Mouse (Mus musculus) spleen, adult 2 months (tissue): Measurements from ENCODE around the gene Vps26c. TPM values are rescaled to one million over a fixed set of nuclear protein-coding genes. Genes with fewer than 3 reads are reported as not detected.
A peak's percentile ranks its signal among the peaks of the same experiment; 100 is the strongest.

Experiments used
- DNase-seq, 2 experiments: peaks; one replicate each; pipeline versions ENCODE4 v3.0.0 to v3.0.0-alpha.2; 2012 to 2021; ENCODE audit warnings: low spot score in 2 of 2, low read depth in 1 of 2
- H3K27ac ChIP-seq: fragments of 200-500 bp; 2 replicates; pipeline ENCODE4 v1.5.1; 2012; ENCODE audit warnings: low read length, inconsistent platforms; ENCODE audit not compliant: insufficient read depth
- H3K27me3 ChIP-seq: fragments of 200-500 bp; 2 replicates; pipeline ENCODE4 v1.6.1; 2012; ENCODE audit warnings: mild to moderate bottlenecking, moderate library complexity, low read length, inconsistent platforms; ENCODE audit not compliant: control insufficient read depth, insufficient read depth
- H3K36me3 ChIP-seq: fragments of 200-500 bp; 2 replicates; pipeline ENCODE4 v1.6.1; 2012; ENCODE audit warnings: mild to moderate bottlenecking, low read length, inconsistent platforms; ENCODE audit not compliant: control insufficient read depth, insufficient read depth
- H3K4me1 ChIP-seq: fragments of 200-500 bp; 2 replicates; pipeline ENCODE4 v1.6.1; 2011; ENCODE audit warnings: inconsistent platforms; ENCODE audit not compliant: control insufficient read depth, insufficient read depth, insufficient read length
- H3K4me3 ChIP-seq: fragments of 200-500 bp; 2 replicates; pipeline ENCODE4 v1.5.1; 2011; ENCODE audit warnings: mild to moderate bottlenecking, inconsistent platforms; ENCODE audit not compliant: insufficient read depth, insufficient read length; ENCODE audit errors: extremely low read depth
- CTCF ChIP-seq: fragments of 200-500 bp; IDR thresholded peaks from 2 replicates; pipeline ENCODE4 v1.5.1; 2011; ENCODE audit warnings: mild to moderate bottlenecking, inconsistent platforms; ENCODE audit not compliant: insufficient read depth, insufficient read length, insufficient replicate concordance; ENCODE audit errors: extremely low read depth
- POLR2A ChIP-seq: fragments of 200-500 bp; IDR thresholded peaks from 2 replicates; pipeline ENCODE4 v1.6.1; 2011; ENCODE audit warnings: low read depth, low read length, inconsistent platforms
- WGBS: fragments of 180-500 bp; shearing (Covaris S2); methylation state at CpG from one replicate; pipeline ENCODE4 v1.1.7; 2018; 5-methylcytosine and 5-hydroxymethylcytosine counted together
- polyA plus RNA-seq: library from polyadenylated mRNA; depleted of rRNA; stranded (reverse); fragments of >200 nt; gene quantifications from 2 replicates; pipeline ENCODE4 v1.2.3, GENCODE M21; 2012

Vps26c gene
- polyA plus RNA-seq, 1 experiment: 21.4 TPM

GRCm38 (mm10) chr16:94535716-94536115 lies 9.1 kb upstream of the Vps26c start:
- no peaks in the 10 kb centered on the region for H3K36me3 ChIP-seq
- no peak overlapping the region for H3K27ac ChIP-seq
- TF ChIP-seq POLR2A (no peak), CTCF (no peak)
- H3K27me3 ChIP-seq: no peaks in the 10 kb centered on the region
- no peak for DNase-seq
- H3K4me3 ChIP-seq: no peak overlapping the region
- peaks cover 9% of the 10 kb centered on the region; the same call in 1 of the 2 replicates for H3K4me1 ChIP-seq
- 85% methylated on average over 5 of the region's 5 CpGs for WGBS

DNA sequence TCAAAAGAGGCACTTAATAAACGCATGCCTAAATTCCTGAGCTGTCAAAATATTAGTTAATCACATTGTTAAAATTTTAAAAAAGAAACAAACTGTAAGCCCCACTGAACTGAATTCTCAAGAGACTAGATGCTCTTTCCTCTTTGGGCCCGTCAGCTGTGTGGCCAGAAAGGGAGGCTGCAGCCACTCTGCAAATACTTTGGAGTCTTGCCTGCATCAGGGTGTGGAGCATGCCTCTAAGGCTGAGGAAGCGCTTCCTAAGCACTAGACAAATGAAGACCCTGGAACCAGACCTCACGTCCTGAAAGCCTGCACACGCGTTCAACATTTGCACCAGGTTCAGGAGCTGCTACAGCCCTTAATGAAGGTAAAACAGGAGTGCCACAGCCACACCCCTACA lies 7.0 kb upstream of the Vps26c start:
- Histone ChIP-seq H3K27me3 (no peaks in the 10 kb centered on the region), H3K36me3 (no peaks in the 10 kb centered on the region), H3K4me1 (peaks cover 9% of the 10 kb centered on the region; the same call in 1 of the 2 replicates), H3K27ac (no peak overlapping the region), H3K4me3 (no peak overlapping the region)
- DNase-seq: no peak
- WGBS: 56% methylated on average over 6 of the region's 6 CpGs
- TF ChIP-seq CTCF (no peak), POLR2A (no peak)

DNA sequence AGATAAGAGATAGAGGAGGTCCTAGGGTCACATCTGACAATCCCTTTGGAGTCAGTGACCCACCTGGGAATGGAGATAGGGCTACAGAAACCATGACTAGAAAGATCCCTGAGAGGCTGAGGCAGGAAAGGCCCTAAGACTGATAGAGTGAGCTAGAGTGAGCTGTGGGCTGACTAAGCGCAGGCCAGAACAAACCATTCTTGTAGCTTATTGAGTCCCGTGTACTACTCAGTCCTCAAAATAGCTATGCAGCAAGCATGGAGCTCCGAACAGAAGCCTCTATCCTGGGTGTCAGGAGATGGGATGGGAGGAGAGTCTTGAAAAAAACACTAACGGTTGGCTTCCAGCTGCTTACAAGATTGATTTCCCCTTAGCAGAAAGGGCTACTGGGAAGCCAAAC lies 4.6 kb upstream of the Vps26c start:
- H3K4me1 ChIP-seq: peaks cover 8% of the 10 kb centered on the region
- WGBS: 85% methylated on average over 4 of the region's 4 CpGs
- no peak overlapping the region for H3K27ac ChIP-seq

GRCm38 (mm10) chr16:94527546-94527945 lies 916 bp upstream of the Vps26c start:
- Histone ChIP-seq H3K4me3 (peak overlapping the region; percentile 35), H3K27ac (no peak overlapping the region), H3K36me3 (no peaks in the 10 kb centered on the region), H3K27me3 (no peaks in the 10 kb centered on the region), H3K4me1 (peaks cover 8% of the 10 kb centered on the region)
- 28% methylated on average over 3 of the region's 3 CpGs for WGBS
- TF ChIP-seq CTCF: no peak
- no peak for DNase-seq

More for the DNA sequence above, 4.6 kb upstream of the Vps26c start:
- Histone ChIP-seq H3K4me3 (no peak overlapping the region), H3K36me3 (no peaks in the 10 kb centered on the region), H3K27me3 (no peaks in the 10 kb centered on the region)
- TF ChIP-seq POLR2A (no peak), CTCF (no peak)
- DNase-seq: no peak

GRCm38 (mm10) chr16:94527152-94527534 lies 513 bp upstream of the Vps26c start:
- no peaks in the 10 kb centered on the region for H3K36me3 ChIP-seq
- H3K27ac ChIP-seq: peak overlapping the region; percentile 96
- WGBS: 1% methylated on average over 13 of the region's 13 CpGs
- DNase-seq: no peak
- peaks cover 8% of the 10 kb centered on the region for H3K4me1 ChIP-seq
- no peaks in the 10 kb centered on the region for H3K27me3 ChIP-seq
- TF ChIP-seq POLR2A: no peak
- TF ChIP-seq CTCF: no peak
- peak overlapping the region; percentile 67 for H3K4me3 ChIP-seq

DNA sequence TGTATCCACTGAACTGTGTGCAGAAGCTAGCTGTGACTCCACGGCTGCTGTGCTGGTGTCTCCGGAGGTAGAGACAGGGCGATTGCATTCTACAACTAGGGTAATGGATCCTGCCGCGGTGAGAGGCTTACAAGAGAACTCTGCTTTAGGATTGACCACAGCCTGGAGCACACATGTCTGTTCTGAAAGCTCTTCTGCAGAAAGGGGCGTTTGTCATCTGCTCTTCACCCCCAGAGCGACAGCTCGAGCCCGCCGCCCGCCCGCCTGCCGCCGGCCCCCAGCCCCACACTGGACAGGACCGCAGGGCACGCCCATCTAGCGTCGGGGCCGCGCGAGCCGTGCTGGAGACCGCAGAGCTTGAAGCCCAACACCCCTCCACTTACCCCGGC lies 681 bp downstream of the Vps26c start:
- H3K4me1 ChIP-seq: peaks cover 8% of the 10 kb centered on the region
- H3K36me3 ChIP-seq: no peaks in the 10 kb centered on the region
- no peak for DNase-seq
- under 1% methylated on average over 24 of the region's 24 CpGs for WGBS
- H3K27ac ChIP-seq: peak overlapping the region; percentile 96
- TF ChIP-seq CTCF (no peak), POLR2A (no peak)
- peak overlapping the region; percentile 67 for H3K4me3 ChIP-seq
- no peaks in the 10 kb centered on the region for H3K27me3 ChIP-seq

GRCm38 (mm10) chr16:94524691-94525090 lies 1.9 kb downstream of the Vps26c start:
- Histone ChIP-seq H3K4me3 (no peak overlapping the region), H3K4me1 (peaks cover 8% of the 10 kb centered on the region), H3K27me3 (no peaks in the 10 kb centered on the region), H3K36me3 (no peaks in the 10 kb centered on the region), H3K27ac (no peak overlapping the region)
- no peak for TF ChIP-seq CTCF
- no peak for TF ChIP-seq POLR2A
- 83% methylated on average over 9 of the region's 9 CpGs for WGBS
- no peak for DNase-seq
